Mouse (Mus musculus): ENCODE measurements around the gene Rapgef5. TPM values are rescaled to one million over a fixed set of nuclear protein-coding genes. Genes with fewer than 3 reads are reported as not detected.
A peak's percentile ranks its signal among the peaks of the same experiment; 100 is the strongest.

Rapgef5 gene
- total RNA-seq, 2 experiments from 2014 or later = 11.9 to 13.1 TPM

DNA sequence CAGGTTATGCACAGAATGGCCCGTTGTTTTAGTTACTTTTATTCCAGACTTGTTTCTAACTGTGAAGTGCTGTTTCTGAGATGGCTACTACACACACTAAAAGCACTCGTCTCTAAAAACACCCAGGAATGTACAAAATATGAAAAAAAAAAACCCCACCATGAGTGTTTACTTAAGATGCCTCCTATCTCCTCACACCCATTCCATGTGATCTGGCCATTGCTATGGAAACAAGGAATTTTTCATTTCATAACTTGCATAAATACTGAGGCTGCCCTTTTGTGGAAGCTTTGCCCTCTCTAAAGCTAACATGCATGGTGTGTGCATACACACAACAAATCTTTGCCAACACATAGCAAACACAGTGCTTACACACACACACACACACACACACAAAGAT is 156.9 kb downstream of the Rapgef5 start:
- DNase-seq = no peak

DNA sequence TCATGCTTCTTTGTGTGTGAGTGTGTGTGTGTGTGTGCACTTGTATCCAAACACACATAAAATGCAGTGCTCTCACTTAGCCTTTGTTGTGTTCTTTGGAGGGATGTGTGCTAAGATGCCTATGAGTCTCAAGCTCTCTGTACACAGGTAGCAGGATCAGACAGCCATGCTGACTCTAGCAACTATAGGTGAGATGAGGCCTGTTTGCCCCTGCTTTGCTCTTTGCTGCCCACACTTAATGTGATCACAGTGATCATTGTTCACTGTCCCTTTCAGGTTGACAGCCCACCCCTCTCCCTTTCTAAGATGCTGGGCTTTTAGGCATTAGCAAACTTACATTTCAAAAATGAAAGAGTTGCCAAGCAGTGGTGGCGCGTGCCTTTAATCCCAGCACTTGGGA is 158.2 kb downstream of the Rapgef5 start:
- no peak for DNase-seq

GRCm38 (mm10) chr12:117676265-117676664 is 160.0 kb downstream of the Rapgef5 start:
- no peak for DNase-seq

DNA sequence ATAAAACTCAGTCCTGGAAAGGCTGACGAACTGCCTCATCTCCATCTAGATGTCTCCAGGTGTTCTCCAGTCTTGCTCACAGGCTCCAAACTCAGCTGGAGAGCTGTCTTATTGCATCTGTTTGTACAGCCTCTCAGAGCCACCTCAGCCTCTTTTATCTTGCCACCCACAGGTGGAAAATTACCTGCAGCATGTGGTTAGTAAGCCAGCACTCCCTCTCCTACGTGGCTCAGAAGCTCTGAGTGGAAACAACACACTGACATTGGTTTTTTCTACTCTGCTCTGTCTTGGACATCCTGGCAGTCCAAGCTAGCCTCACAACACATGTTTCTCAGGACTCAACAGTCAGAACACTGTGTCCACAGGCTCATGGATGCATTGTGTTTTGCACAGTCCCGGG is 162.6 kb downstream of the Rapgef5 start:
- no peak for DNase-seq

GRCm38 (mm10) chr12:117679795-117680194 is 163.5 kb downstream of the Rapgef5 start:
- no peak for DNase-seq

GRCm38 (mm10) chr12:117681273-117681672 is 165.0 kb downstream of the Rapgef5 start:
- no peak for DNase-seq

- no peak for DNase-seq
Measured at GRCm38 (mm10) chr12:117683377-117683776, 167.1 kb downstream of the Rapgef5 start.

DNA sequence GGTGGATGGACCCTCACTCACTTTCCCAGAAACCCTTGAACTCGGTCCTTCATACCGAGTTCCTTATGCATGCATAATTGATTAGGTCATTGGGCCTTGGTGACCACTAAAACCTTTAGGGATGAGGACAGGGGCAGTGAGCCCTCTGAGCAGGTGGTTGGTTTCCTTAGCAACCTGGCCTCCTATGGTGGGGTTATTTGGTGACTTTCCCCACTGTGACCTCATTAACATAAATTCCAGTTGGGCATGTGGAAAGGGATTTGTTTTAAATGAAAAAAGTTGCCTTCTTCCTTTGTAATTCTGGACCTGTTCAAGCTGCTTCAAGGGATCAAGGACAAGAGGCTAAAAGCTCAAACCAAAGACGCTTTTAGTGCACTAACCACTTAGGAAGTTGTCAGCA is 167.7 kb downstream of the Rapgef5 start:
- no peak for DNase-seq

DNA sequence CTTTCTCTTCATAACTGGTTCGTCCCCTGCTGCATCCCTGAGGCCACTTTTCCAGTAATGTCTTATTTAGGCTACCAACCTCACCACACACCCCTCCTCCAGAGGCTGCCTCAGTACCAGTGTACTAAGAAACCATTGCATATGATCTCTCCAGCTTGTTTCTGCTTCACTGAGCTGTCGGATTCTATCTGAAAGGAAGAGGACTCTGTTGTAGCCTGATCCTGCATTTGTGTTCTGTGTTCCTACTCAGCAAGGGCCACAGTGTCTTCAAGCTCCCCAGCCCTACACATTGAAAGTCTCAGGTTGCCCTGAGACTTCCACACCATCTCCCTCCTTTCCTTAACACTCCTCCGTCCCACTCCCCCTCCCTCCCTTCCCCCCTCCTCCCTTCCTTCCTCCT is 168.5 kb downstream of the Rapgef5 start:
- DNase-seq = no peak

DNA sequence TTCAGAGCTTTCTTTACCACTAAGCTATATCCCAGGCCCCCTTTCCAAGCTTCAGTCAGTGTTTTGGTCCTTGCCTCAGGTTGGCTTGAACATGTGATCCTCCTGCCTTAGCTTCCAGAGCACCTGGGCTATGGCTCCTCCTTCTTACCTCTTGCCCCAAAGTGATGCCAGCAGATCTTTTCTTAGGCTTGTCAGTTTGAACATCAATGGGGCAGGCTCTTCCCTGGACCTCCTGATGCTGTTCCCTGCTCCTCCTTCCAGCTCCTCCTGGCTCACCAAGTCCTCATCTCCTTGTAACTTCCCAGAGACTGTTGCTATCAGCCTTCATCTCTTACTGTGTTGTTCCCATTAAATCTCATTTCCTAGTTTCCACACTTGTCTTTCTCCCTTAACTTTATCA is 169.1 kb downstream of the Rapgef5 start:
- DNase-seq = no peak

DNA sequence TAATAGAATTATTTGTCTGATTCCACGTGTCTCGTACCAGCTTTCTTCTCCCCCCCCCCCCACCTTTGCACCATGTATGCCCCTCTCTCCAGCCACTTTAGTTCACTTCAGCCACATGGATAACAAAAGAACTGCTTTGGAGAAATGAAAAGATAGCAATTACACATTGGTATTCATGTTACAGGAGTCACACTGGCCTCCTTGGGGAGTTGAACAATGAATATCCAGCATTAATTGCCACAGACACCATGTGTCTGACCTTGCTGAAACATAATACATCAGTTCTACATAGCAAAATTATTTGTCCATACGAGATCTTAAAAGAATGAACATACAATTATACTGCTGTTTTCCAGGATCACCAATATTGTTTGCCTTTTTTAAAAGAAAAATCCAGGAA is 170.5 kb downstream of the Rapgef5 start:
- DNase-seq = no peak

DNA sequence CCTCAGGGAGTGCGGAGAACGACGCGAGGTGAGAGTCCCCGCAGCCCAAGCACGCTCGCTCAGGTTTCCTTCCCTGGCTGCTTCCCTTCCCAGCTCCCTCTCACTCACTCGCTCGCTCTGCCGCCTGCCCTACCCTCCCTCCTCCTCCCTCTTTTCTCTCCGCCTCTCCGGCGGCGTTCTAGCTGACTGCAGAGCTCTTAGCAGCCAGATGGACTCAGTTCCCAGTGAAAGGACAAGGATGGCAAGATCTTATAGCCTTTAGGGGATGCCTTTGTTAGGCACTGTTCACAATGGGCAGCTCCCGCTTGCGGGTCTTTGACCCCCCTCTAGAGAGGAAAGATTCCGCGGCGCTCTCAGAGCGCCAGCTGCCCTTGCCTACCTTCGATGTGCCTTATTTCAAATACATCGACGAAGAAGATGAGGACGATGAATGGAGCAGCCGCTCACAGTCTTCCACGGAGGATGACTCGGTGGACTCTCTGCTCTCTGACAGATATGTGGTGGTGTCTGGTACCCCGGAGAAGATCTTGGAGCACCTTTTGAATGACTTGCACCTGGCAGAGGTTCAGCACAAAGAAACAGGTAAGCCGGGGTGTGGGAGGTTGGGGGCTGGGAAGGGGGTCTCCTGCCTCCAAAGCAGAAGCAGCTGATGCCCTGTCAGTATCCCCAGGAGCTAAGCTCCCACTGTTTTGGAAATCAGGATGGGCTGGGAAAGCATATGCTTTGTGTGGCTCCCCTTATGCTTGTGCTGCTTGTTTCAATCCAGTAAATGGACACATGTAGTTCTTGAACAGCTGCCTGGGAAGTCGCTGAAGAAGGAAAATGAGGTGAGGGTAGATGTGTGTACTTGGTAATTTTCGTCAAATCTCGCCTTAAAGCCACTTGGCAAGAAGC is 172.6 kb downstream of the Rapgef5 start:
- peak; percentile 8 for DNase-seq

DNA sequence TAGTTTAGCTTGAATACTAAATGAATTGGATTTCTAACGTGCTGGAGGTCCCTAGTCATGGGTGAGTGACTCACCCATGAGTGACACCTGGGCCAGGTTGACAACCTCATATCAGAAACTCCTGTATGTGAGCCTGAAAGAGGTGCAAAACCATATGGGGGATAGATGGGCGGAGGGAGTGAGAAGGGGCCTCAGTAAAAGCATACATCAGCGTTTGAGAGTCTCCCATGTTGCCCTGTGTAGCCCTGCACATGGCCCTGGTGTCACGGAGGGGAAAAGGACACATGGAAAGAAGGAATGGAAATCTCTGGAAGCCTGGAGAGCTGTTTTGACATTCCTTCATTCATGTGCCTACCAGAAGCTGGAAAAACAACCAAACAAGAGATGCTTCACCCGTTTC is 175.1 kb downstream of the Rapgef5 start:
- no peak for DNase-seq

DNA sequence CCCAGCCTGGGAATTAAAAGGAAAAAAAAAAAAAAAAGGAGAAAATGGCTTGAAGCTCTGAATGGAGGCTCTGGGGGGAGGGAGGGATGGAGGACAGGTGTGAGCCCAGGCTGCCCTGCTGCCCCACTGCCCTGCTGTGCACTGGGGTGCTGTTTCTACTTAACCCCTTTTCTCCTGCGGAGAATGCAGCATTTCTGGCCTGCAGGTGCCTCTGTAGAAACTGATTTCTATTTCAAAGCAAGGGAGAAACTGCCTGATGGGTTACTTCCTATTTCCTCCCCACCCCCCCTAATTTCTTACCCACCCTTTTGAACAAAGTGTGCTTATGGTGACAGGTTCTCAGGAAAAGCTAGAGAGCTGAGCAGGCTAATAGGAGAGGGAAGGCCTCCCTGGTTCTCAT is 176.5 kb downstream of the Rapgef5 start:
- DNase-seq = no peak

DNA sequence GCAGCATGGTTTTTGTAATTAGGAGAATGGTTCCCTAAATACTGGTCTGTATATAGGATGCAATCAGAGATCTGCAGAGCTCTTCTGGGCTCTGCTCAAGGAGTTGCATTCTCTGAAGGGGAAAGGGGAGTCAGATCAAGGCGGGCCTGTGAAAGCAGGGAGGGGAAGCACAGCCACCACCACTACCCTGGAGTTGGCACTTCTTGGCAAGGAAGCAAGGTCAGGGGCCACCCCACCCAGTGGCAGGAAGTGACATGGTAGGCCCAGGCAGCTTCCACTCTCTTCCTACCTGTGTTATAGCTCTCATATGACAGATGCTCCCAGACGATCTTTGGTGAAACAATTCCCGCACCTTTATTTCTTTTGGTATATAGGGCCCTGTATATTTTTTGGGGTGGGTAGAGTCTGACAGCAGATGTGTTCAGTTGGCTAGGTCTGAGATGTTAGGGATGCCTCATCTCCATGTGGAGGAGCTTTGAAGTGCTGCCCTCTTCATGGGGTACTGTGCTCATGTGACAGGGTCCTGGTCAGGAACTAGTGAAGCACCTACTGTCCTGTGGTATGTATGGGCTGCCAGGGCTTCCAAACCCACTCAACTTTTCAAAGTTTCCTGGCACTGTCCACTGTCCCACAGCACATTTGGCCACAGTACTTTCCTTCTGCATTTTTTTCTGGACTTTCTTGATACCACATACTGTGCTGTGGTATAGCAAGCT is 183.8 kb downstream of the Rapgef5 start:
- DNase-seq = no peak

- DNase-seq = no peak
Measured at GRCm38 (mm10) chr12:117700927-117701326, 184.6 kb downstream of the Rapgef5 start.

GRCm38 (mm10) chr12:117702291-117702690 is 186.0 kb downstream of the Rapgef5 start:
- no peak for DNase-seq

DNA sequence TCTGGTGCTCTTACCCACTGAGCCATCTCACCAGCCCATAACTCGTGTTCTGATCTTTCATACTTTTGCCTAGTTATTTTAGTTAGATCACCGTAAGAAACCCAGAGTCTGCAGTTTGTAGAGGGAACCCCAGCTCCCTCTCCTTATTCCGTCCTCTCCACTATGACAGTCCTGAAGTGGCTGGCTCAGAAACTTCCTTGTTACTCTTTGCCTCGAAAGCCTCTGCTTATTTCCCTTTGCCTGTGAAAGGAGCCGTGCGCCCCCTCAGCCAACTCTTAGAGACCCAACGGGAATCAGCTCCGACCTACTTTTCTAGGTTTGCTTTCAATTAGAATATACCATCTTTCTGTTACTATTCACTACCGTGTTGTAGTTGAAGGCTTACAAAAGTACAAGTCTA is 186.6 kb downstream of the Rapgef5 start:
- no peak for DNase-seq

- no peak for DNase-seq
Measured at GRCm38 (mm10) chr12:117703413-117703812, 187.1 kb downstream of the Rapgef5 start.

- no peak for DNase-seq
Measured at GRCm38 (mm10) chr12:117705308-117705707, 189.0 kb downstream of the Rapgef5 start.

- DNase-seq = no peak
Measured at GRCm38 (mm10) chr12:117709280-117709679, 193.0 kb downstream of the Rapgef5 start.

DNA sequence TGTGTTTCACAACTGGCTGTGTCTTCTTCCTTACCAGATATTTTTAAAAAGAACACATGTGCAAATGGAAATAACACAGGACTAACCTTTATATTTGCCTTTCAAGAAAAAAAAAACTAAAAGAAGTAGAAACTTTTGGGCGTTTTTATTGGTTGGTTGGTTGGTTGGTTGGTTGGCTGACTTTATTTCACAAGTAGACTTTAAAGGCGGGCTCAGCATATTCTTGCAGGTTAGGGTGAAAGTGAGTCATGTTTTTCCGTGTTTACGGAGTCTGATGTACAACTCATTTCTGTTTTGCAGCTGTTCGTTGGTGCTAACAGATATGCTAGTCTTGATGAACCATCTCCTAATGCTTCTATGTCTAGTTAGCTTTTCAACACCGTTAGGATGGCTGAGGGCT is 196.2 kb downstream of the Rapgef5 start:
- DNase-seq = no peak

- DNase-seq = no peak
Measured at GRCm38 (mm10) chr12:117713616-117714015, 197.3 kb downstream of the Rapgef5 start.
